Mouse (Mus musculus) NIH3T3 (cell line): ENCODE data around the gene Agpat4.

Source experiments
- DNase-seq: peaks from one replicate; pipeline ENCODE4 v3.0.0-alpha.2; 2012; ENCODE audit warnings: low read depth

The Agpat4 gene

GRCm38 (mm10) chr17:12228471-12228870 is 110.0 kb downstream of the Agpat4 start:
- DNase-seq = no peak

GRCm38 (mm10) chr17:12229756-12230155 is 111.3 kb downstream of the Agpat4 start:
- DNase-seq = no peak

- no peak for DNase-seq
Measured at GRCm38 (mm10) chr17:12230167-12230566, 111.7 kb downstream of the Agpat4 start.

- DNase-seq = no peak
Measured at GRCm38 (mm10) chr17:12231087-12231486, 112.6 kb downstream of the Agpat4 start.

GRCm38 (mm10) chr17:12232724-12233123 is 114.2 kb downstream of the Agpat4 start:
- no peak for DNase-seq

- DNase-seq = no peak
Measured at GRCm38 (mm10) chr17:12240701-12241100, 122.2 kb downstream of the Agpat4 start.

- DNase-seq = peak; percentile 17
Measured at GRCm38 (mm10) chr17:12249783-12250504, 131.4 kb downstream of the Agpat4 start.

GRCm38 (mm10) chr17:12250581-12250980 is 132.1 kb downstream of the Agpat4 start:
- no peak for DNase-seq

- no peak for DNase-seq
Measured at GRCm38 (mm10) chr17:12256142-12256541, 137.6 kb downstream of the Agpat4 start.

- no peak for DNase-seq
Measured at GRCm38 (mm10) chr17:12258517-12258916, 140.0 kb downstream of the Agpat4 start.

- DNase-seq = peak; percentile 81
Measured at GRCm38 (mm10) chr17:12259957-12260356, 141.5 kb downstream of the Agpat4 start.

- no peak for DNase-seq
Measured at GRCm38 (mm10) chr17:12261376-12261775, 142.9 kb downstream of the Agpat4 start.

- no peak for DNase-seq
Measured at GRCm38 (mm10) chr17:12261887-12262286, 143.4 kb downstream of the Agpat4 start.

- DNase-seq = no peak
Measured at GRCm38 (mm10) chr17:12262851-12263250, 144.3 kb downstream of the Agpat4 start.

- DNase-seq = no peak
Measured at GRCm38 (mm10) chr17:12263787-12264186, 145.3 kb downstream of the Agpat4 start.

GRCm38 (mm10) chr17:12264293-12264692 is 145.8 kb downstream of the Agpat4 start:
- DNase-seq = no peak

GRCm38 (mm10) chr17:12265969-12266925 is 147.7 kb downstream of the Agpat4 start:
- peak; percentile 54 for DNase-seq

- DNase-seq = no peak
Measured at GRCm38 (mm10) chr17:12268091-12268490, 149.6 kb downstream of the Agpat4 start.

GRCm38 (mm10) chr17:12268538-12268937 is 150.0 kb downstream of the Agpat4 start:
- no peak for DNase-seq
